Comparison of ENCODE assay signal across 27 mouse cellular contexts in genomic region chr17:72897961-72898360, GRCm38 (mm10). TPM values are rescaled to one million over a fixed set of nuclear protein-coding genes. Genes with fewer than 3 reads are reported as not detected.
A peak's percentile ranks its signal among the peaks of the same experiment; 100 is the strongest.
DNase-seq lines count a peak whose midpoint lies in the region; ATAC-seq and TF ChIP-seq lines count a peak whose summit lies in the region.
"Had no signal": no experiment of that assay in that cellular context is flagged by ENCODE, and none has a peak within 500 bp of the region (broad histone marks: within the 10 kb centered on the region; RNA-seq: fewer than 3 reads in every experiment).

No protein-coding gene starts in this region.

- H3K36me3 ChIP-seq in liver, postnatal 0 days (replicated peaks; ENCODE audit: insufficient read depth, low read length): no peaks in the 10 kb centered on the region
- H3K36me3 ChIP-seq in limb, embryonic 10.5 days: no peaks in the 10 kb centered on the region
- H3K36me3 ChIP-seq: embryonic facial prominence, embryonic 12.5 days; embryonic facial prominence, embryonic 15.5 days; forebrain, embryonic 12.5 days had no signal

- H3K4me2 ChIP-seq in liver, postnatal 0 days (ENCODE audit: low read depth, low read length): no peak overlapping the region
- H3K4me2 ChIP-seq: embryonic facial prominence, embryonic 12.5 days; embryonic facial prominence, embryonic 15.5 days; forebrain, embryonic 12.5 days; heart, embryonic 11.5 days; hindbrain, embryonic 14.5 days had no signal

- H3K4me3 ChIP-seq in liver, postnatal 0 days (ENCODE audit: low read depth, low read length): no peak overlapping the region
- no peak overlapping the region for H3K4me3 ChIP-seq in limb, embryonic 10.5 days
- H3K4me3 ChIP-seq: embryonic facial prominence, embryonic 12.5 days; embryonic facial prominence, embryonic 15.5 days; forebrain, embryonic 12.5 days had no signal

- H3K4me1 ChIP-seq in liver, postnatal 0 days (ENCODE audit: insufficient read depth): no peaks in the 10 kb centered on the region
- 0 out of 2 replicates have a peak, but pooled peaks cover 4% of the 10 kb centered on the region for H3K4me1 ChIP-seq in limb, embryonic 10.5 days
- H3K4me1 ChIP-seq: embryonic facial prominence, embryonic 12.5 days; forebrain, embryonic 12.5 days had no signal

- 83% methylated on average over 5 of the region's 5 CpGs for WGBS in liver, postnatal 0 days (ENCODE audit: insufficient replicate concordance)
- 86% methylated on average over 5 of the region's 5 CpGs for WGBS in limb, embryonic 10.5 days

- TF ChIP-seq EP300 in liver, postnatal 0 days (IDR thresholded peaks at IDR 0.05; ENCODE audit: low read depth): no peak

- intact Hi-C loops in heart, postnatal 10 days (cut with DNase I): no loop called here

- no peak overlapping the region for H3K9ac ChIP-seq in liver, postnatal 0 days (replicated peaks)
- H3K9ac ChIP-seq: embryonic facial prominence, embryonic 12.5 days; embryonic facial prominence, embryonic 15.5 days; forebrain, embryonic 12.5 days; hindbrain, embryonic 14.5 days had no signal

- no peak for TF ChIP-seq CTCF in liver, postnatal 0 days (IDR thresholded peaks at IDR 0.05; ENCODE audit: low read depth)

- no peak for ATAC-seq in liver, postnatal 0 days
- ATAC-seq: activated CD4-positive, CD25-positive, alpha-beta regulatory T cell, adult 4 months; CD4-positive, CD25-positive, alpha-beta regulatory T cell, adult 4 months; forebrain, embryonic 16.5 days; hindbrain, postnatal 0 days; inflammation-experienced regulatory T-cells, adult 6 months; intestine, embryonic 16.5 days had no signal

- no peaks in the 10 kb centered on the region for H3K9me3 ChIP-seq in liver, postnatal 0 days (ENCODE audit: low read length)
- H3K9me3 ChIP-seq in limb, embryonic 10.5 days (replicated peaks): no peaks in the 10 kb centered on the region
- H3K9me3 ChIP-seq: embryonic facial prominence, embryonic 12.5 days; embryonic facial prominence, embryonic 15.5 days; forebrain, embryonic 12.5 days had no signal

- peak; percentile 28 for DNase-seq in heart, adult 11 months
- DNase-seq in heart, postnatal 10 days: no peak
- DNase-seq in liver, postnatal 0 days: peak; percentile 0
- DNase-seq in liver (no peak), 3T3-L1 (ENCODE audit: low read depth, low spot score) (peak; percentile 59)
- DNase-seq in limb, embryonic 10.5 days (ENCODE audit: low spot score): peak; percentile 3
- DNase-seq in adrenal gland, adult 18-20 months (ENCODE audit: low spot score in 2 of 2): no peak
- DNase-seq: adrenal gland, postnatal 10 days; adrenal gland, postnatal 36 days; cerebellum, adult 18-20 months; cerebellum, adult 9-11 months; cerebellum, postnatal 25 days; gastrocnemius, postnatal 10 days; gastrocnemius, postnatal 36 days; heart, postnatal 36 days had no signal

- no peaks in the 10 kb centered on the region for H3K27me3 ChIP-seq in liver, postnatal 0 days (ENCODE audit: insufficient read depth, low read length)
- H3K27me3 ChIP-seq in limb, embryonic 10.5 days (ENCODE audit: low read depth, poor library complexity, severe bottlenecking): no peaks in the 10 kb centered on the region
- H3K27me3 ChIP-seq: embryonic facial prominence, embryonic 12.5 days; embryonic facial prominence, embryonic 15.5 days; forebrain, embryonic 12.5 days had no signal

- no peak overlapping the region for H3K27ac ChIP-seq in liver, postnatal 0 days (ENCODE audit: low read depth)
- no peak overlapping the region for H3K27ac ChIP-seq in limb, embryonic 10.5 days
- H3K27ac ChIP-seq: embryonic facial prominence, embryonic 12.5 days; embryonic facial prominence, embryonic 15.5 days; forebrain, embryonic 12.5 days; hindbrain, embryonic 14.5 days; hindbrain, postnatal 0 days had no signal

RNA-seq across cellular contexts. Expression of gene Lbh, which starts 20.1 kb away (rescaled TPM):
- 100 to 1,000 TPM; 456 to 731 TPM for total RNA-seq in heart, postnatal 10 days (2021)
- 0.79 and 0.94 TPM in 2 replicates for polyA plus RNA-seq in liver, postnatal 0 days (2015; fragmentation: Nextera tagmentation; extraction: Ambion mirVana)
- 1.9 and 2.0 TPM in 2 replicates for polyA plus RNA-seq in limb, embryonic 10.5 days (2016; fragmentation: Nextera tagmentation; extraction: Ambion mirVana)
- 10 to 100 TPM; 25.4 to 27.2 TPM for total RNA-seq in adrenal gland, adult 18-20 months (2021)
- total RNA-seq: MEL had no signal

Comparison
In these comparisons a context has a peak if more than half of its experiments do, and no peak if none do; other contexts are left out.
1. DNase-seq: peak in heart, adult 11 months (single experiment), liver, postnatal 0 days (single experiment), 3T3-L1 (single experiment) and limb, embryonic 10.5 days (single experiment); none in heart, postnatal 10 days (0 of 2), liver (single experiment) and adrenal gland, adult 18-20 months (0 of 2).
2. RNA of gene Lbh, which starts 20.1 kb away (total RNA-seq): 456 to 731 TPM in heart, postnatal 10 days; 25.4 to 27.2 TPM in adrenal gland, adult 18-20 months; every median in the first group is over 10 times any median in the second.